Mouse (Mus musculus): ENCODE results near the gene Igf1.

The Igf1 gene

GRCm38 (mm10) chr10:87897331-87897730 lies 39.3 kb downstream of the Igf1 start:
- no peak for DNase-seq (ENCODE audit: low spot score)

GRCm38 (mm10) chr10:87898826-87899225 lies 40.8 kb downstream of the Igf1 start:
- no peak for DNase-seq (ENCODE audit: low spot score)

GRCm38 (mm10) chr10:87901916-87902315 lies 43.9 kb downstream of the Igf1 start:
- no peak for DNase-seq (ENCODE audit: low spot score)

GRCm38 (mm10) chr10:87904324-87904723 lies 46.3 kb downstream of the Igf1 start:
- no peak for DNase-seq (ENCODE audit: low spot score)

- DNase-seq (ENCODE audit: low spot score), result no peak
These were observed 47.0 kb downstream of the Igf1 start for GRCm38 (mm10) chr10:87905087-87905486.

- no peak for DNase-seq (ENCODE audit: low spot score)
These were observed 48.1 kb downstream of the Igf1 start for GRCm38 (mm10) chr10:87906121-87906520.

GRCm38 (mm10) chr10:87906757-87907307 lies 48.8 kb downstream of the Igf1 start:
- DNase-seq (ENCODE audit: low spot score), result no peak

GRCm38 (mm10) chr10:87913852-87914251 lies 55.8 kb downstream of the Igf1 start:
- no peak for DNase-seq (ENCODE audit: low spot score)

- DNase-seq (ENCODE audit: low spot score), result no peak
These were observed 56.9 kb downstream of the Igf1 start for GRCm38 (mm10) chr10:87914932-87915331.

- DNase-seq (ENCODE audit: low spot score), result no peak
These were observed 57.7 kb downstream of the Igf1 start for GRCm38 (mm10) chr10:87915782-87916181.

GRCm38 (mm10) chr10:87922263-87922662 lies 64.2 kb downstream of the Igf1 start:
- DNase-seq (ENCODE audit: low spot score), result no peak

- no peak for DNase-seq (ENCODE audit: low spot score)
These were observed 68.5 kb downstream of the Igf1 start for GRCm38 (mm10) chr10:87926564-87926963.

GRCm38 (mm10) chr10:87927131-87927609 lies 69.1 kb downstream of the Igf1 start:
- DNase-seq (ENCODE audit: low spot score), result no peak

GRCm38 (mm10) chr10:87948192-87948591 lies 90.1 kb downstream of the Igf1 start:
- no peak for DNase-seq (ENCODE audit: low spot score)

- no peak for DNase-seq (ENCODE audit: low spot score)
These were observed 113.5 kb downstream of the Igf1 start for GRCm38 (mm10) chr10:87971536-87971935.

- no peak for DNase-seq (ENCODE audit: low spot score)
These were observed 116.0 kb downstream of the Igf1 start for GRCm38 (mm10) chr10:87973911-87974631.

- no peak for DNase-seq (ENCODE audit: low spot score)
These were observed 127.3 kb downstream of the Igf1 start for GRCm38 (mm10) chr10:87985375-87985774.

- DNase-seq (ENCODE audit: low spot score), result no peak
These were observed 128.1 kb downstream of the Igf1 start for GRCm38 (mm10) chr10:87986201-87986600.
